Mouse (Mus musculus) midbrain, embryonic 16.5 days (tissue): ENCODE data around the gene Cdkal1. TPM values are rescaled to one million over a fixed set of nuclear protein-coding genes. Genes with fewer than 3 reads are reported as not detected.

Experiments
- ATAC-seq: fragments of 200-750 bp; cut with Nextera tagmentation; 2 replicates; pipeline ENCODE4 v1.8.0; 2017; ENCODE audit warnings: moderate TSS enrichment
- H3K27ac ChIP-seq: fragments of 300-500 bp; sonication (generic); 2 replicates; pipeline ENCODE4 v1.5.1; 2014; ENCODE audit warnings: mild to moderate bottlenecking, low read length, mixed read lengths
- H3K27me3 ChIP-seq: fragments of 300-500 bp; sonication (generic); 2 replicates; pipeline ENCODE4 v1.6.1; 2014; ENCODE audit warnings: low read depth, low read length, mixed read lengths; ENCODE audit not compliant: control insufficient read depth, insufficient read depth
- H3K36me3 ChIP-seq: fragments of 300-500 bp; sonication (generic); 2 replicates; pipeline ENCODE4 v1.6.1; 2014; ENCODE audit warnings: mild to moderate bottlenecking, low read length, moderate library complexity, mixed read lengths; ENCODE audit not compliant: control insufficient read depth, insufficient read depth
- H3K4me1 ChIP-seq: fragments of 300-500 bp; sonication (generic); 2 replicates; pipeline ENCODE4 v1.6.1; 2014; ENCODE audit warnings: mild to moderate bottlenecking, low read length, mixed read lengths; ENCODE audit not compliant: control insufficient read depth, insufficient read depth
- H3K4me2 ChIP-seq: fragments of 300-500 bp; sonication (generic); 2 replicates; pipeline ENCODE4 v1.6.1; 2014; ENCODE audit warnings: mild to moderate bottlenecking, low read length, mixed read lengths
- H3K4me3 ChIP-seq: fragments of 300-500 bp; sonication (generic); 2 replicates; pipeline ENCODE4 v1.5.1; 2014; ENCODE audit warnings: low read depth, mild to moderate bottlenecking, low read length, moderate library complexity, mixed read lengths
- H3K9ac ChIP-seq: fragments of 300-500 bp; sonication (generic); 2 replicates; pipeline ENCODE4 v1.6.1; 2014; ENCODE audit warnings: low read depth, low read length, mixed read lengths
- H3K9me3 ChIP-seq: fragments of 300-500 bp; sonication (generic); replicated peaks from 2 replicates; pipeline ENCODE4 v1.6.1; 2014; ENCODE audit warnings: mild to moderate bottlenecking, low read length, mixed read lengths; ENCODE audit not compliant: control insufficient read depth, poor library complexity, severe bottlenecking
- whole genome bisulfite sequencing: fragments of 180-500 bp; shearing (Covaris S2); extraction: QIAGEN DNeasy Blood & Tissue Kit; methylation state at CpG from one replicate; pipeline ENCODE4 v1.1.7; 2014; 5-methylcytosine and 5-hydroxymethylcytosine counted together
- polyA plus RNA-seq: library from polyadenylated mRNA; unstranded; fragments of >200 nt; fragmentation: Nextera tagmentation; extraction: Ambion mirVana; gene quantifications from 2 replicates; pipeline ENCODE4 v1.2.1, GENCODE M21; 2015

Cdkal1 gene
- polyA plus RNA-seq, 1 experiment from 2014 or later: 21.4 TPM

GRCm38 (mm10) chr13:29185545-29185944 lies 669.9 kb downstream of the Cdkal1 start:
- Histone ChIP-seq H3K4me1 (no peaks in the 10 kb centered on the region), H3K27me3 (no peaks in the 10 kb centered on the region), H3K27ac (no peak overlapping the region), H3K4me3 (no peak overlapping the region), H3K9me3 (no peaks in the 10 kb centered on the region), H3K9ac (no peak overlapping the region), H3K4me2 (no peak overlapping the region), H3K36me3 (no peaks in the 10 kb centered on the region)
- 72% methylated on average over 4 of the region's 4 CpGs for WGBS
- ATAC-seq: no peak

- H3K27me3 ChIP-seq: no peaks in the 10 kb centered on the region
- no peaks in the 10 kb centered on the region for H3K36me3 ChIP-seq
- WGBS: 83% methylated on average over 2 of the region's 2 CpGs
- no peak overlapping the region for H3K27ac ChIP-seq
- ATAC-seq: no peak
- no peak overlapping the region for H3K4me2 ChIP-seq
- no peak overlapping the region for H3K9ac ChIP-seq
- no peaks in the 10 kb centered on the region for H3K4me1 ChIP-seq
- no peak overlapping the region for H3K4me3 ChIP-seq
- H3K9me3 ChIP-seq: no peaks in the 10 kb centered on the region
Observed at GRCm38 (mm10) chr13:29184545-29184944, 670.9 kb downstream of the Cdkal1 start.

- 96% methylated on average over 4 of the region's 4 CpGs for WGBS
- no peak for ATAC-seq
Observed at GRCm38 (mm10) chr13:29179861-29180260, 675.6 kb downstream of the Cdkal1 start.

GRCm38 (mm10) chr13:29179260-29179659 lies 676.2 kb downstream of the Cdkal1 start:
- no peaks in the 10 kb centered on the region for H3K27me3 ChIP-seq
- no peak for ATAC-seq
- H3K27ac ChIP-seq: no peak overlapping the region
- no peak overlapping the region for H3K9ac ChIP-seq
- 98% methylated on average over 4 of the region's 4 CpGs for WGBS
- H3K9me3 ChIP-seq: no peaks in the 10 kb centered on the region
- H3K4me2 ChIP-seq: no peak overlapping the region
- no peaks in the 10 kb centered on the region for H3K36me3 ChIP-seq
- H3K4me1 ChIP-seq: no peaks in the 10 kb centered on the region
- no peak overlapping the region for H3K4me3 ChIP-seq

More at GRCm38 (mm10) chr13:29179861-29180260, 675.6 kb downstream of the Cdkal1 start:
- no peaks in the 10 kb centered on the region for H3K4me1 ChIP-seq
- H3K27me3 ChIP-seq: no peaks in the 10 kb centered on the region
- H3K9me3 ChIP-seq: no peaks in the 10 kb centered on the region
- no peak overlapping the region for H3K4me3 ChIP-seq
- no peaks in the 10 kb centered on the region for H3K36me3 ChIP-seq
- H3K4me2 ChIP-seq: no peak overlapping the region
- H3K27ac ChIP-seq: no peak overlapping the region
- H3K9ac ChIP-seq: no peak overlapping the region

GRCm38 (mm10) chr13:29177889-29178486 lies 677.5 kb downstream of the Cdkal1 start:
- Histone ChIP-seq H3K9me3 (no peaks in the 10 kb centered on the region), H3K4me1 (no peaks in the 10 kb centered on the region), H3K36me3 (no peaks in the 10 kb centered on the region), H3K4me2 (no peak overlapping the region), H3K27me3 (no peaks in the 10 kb centered on the region), H3K27ac (no peak overlapping the region), H3K9ac (no peak overlapping the region), H3K4me3 (no peak overlapping the region)
- no peak for ATAC-seq
- 58% methylated on average over 5 of the region's 5 CpGs for WGBS

- no peaks in the 10 kb centered on the region for H3K36me3 ChIP-seq
- 66% methylated on average over 1 of the region's 1 CpGs for WGBS
- H3K27me3 ChIP-seq: no peaks in the 10 kb centered on the region
- H3K4me2 ChIP-seq: no peak overlapping the region
- H3K9ac ChIP-seq: no peak overlapping the region
- no peak for ATAC-seq
- no peak overlapping the region for H3K27ac ChIP-seq
- H3K4me1 ChIP-seq: no peaks in the 10 kb centered on the region
- no peaks in the 10 kb centered on the region for H3K9me3 ChIP-seq
- no peak overlapping the region for H3K4me3 ChIP-seq
Observed at GRCm38 (mm10) chr13:29169356-29169755, 686.1 kb downstream of the Cdkal1 start.

GRCm38 (mm10) chr13:29164845-29165524 lies 690.5 kb downstream of the Cdkal1 start:
- 55% methylated on average over 15 of the region's 15 CpGs for WGBS
- H3K9me3 ChIP-seq: no peaks in the 10 kb centered on the region
- H3K4me3 ChIP-seq: no peak overlapping the region
- ATAC-seq: no peak
- H3K36me3 ChIP-seq: no peaks in the 10 kb centered on the region
- H3K27me3 ChIP-seq: no peaks in the 10 kb centered on the region
- no peak overlapping the region for H3K9ac ChIP-seq
- H3K4me2 ChIP-seq: no peak overlapping the region
- no peaks in the 10 kb centered on the region for H3K4me1 ChIP-seq
- H3K27ac ChIP-seq: no peak overlapping the region

GRCm38 (mm10) chr13:29162867-29163514 lies 692.5 kb downstream of the Cdkal1 start:
- no peak overlapping the region for H3K4me2 ChIP-seq
- 95% methylated on average over 2 of the region's 2 CpGs for WGBS
- ATAC-seq: no peak

GRCm38 (mm10) chr13:29162444-29162843 lies 693.0 kb downstream of the Cdkal1 start:
- Histone ChIP-seq H3K9me3 (no peaks in the 10 kb centered on the region), H3K4me1 (no peaks in the 10 kb centered on the region), H3K9ac (no peak overlapping the region), H3K27me3 (no peaks in the 10 kb centered on the region), H3K4me3 (no peak overlapping the region), H3K36me3 (no peaks in the 10 kb centered on the region), H3K27ac (no peak overlapping the region), H3K4me2 (no peak overlapping the region)
- WGBS: 74% methylated on average over 3 of the region's 3 CpGs
- no peak for ATAC-seq

More at GRCm38 (mm10) chr13:29162867-29163514, 692.5 kb downstream of the Cdkal1 start:
- Histone ChIP-seq H3K27me3 (no peaks in the 10 kb centered on the region), H3K9ac (no peak overlapping the region), H3K4me3 (no peak overlapping the region), H3K9me3 (no peaks in the 10 kb centered on the region), H3K36me3 (no peaks in the 10 kb centered on the region), H3K4me1 (no peaks in the 10 kb centered on the region), H3K27ac (no peak overlapping the region)
